Mouse (Mus musculus) erythroblast, embryonic 14.5 days (primary cell): ENCODE measurements around the gene Naip2.
"Not testable (repeated sequence)": the region's sequence is repeated elsewhere in the genome, so short reads cannot be mapped to it uniquely, and the experiment has no call there.

Experiments used
- GATA1 ChIP-seq: IDR thresholded peaks from 2 replicates; pipeline ENCODE4 v1.6.1; 2012; ENCODE audit warnings: low read length, inconsistent platforms, mixed read lengths
- TAL1 ChIP-seq: IDR thresholded peaks from 3 replicates; pipeline ENCODE4 v1.6.1; 2012; ENCODE audit warnings: low read length, inconsistent platforms, mixed read lengths

- TF ChIP-seq GATA1, TAL1: not testable (repeated sequence)
Measured at GRCm38 (mm10) chr13:100213683-100214082, 11.8 kb upstream of the Naip2 start.
